Mouse (Mus musculus): ENCODE results near the gene Kif13a.

- no peak for TF ChIP-seq CTCF (IDR thresholded peaks at IDR 0.05; ENCODE audit: low read depth)
- TF ChIP-seq EP300 (optimal IDR thresholded peaks at IDR 0.05), result no peak
These were observed 117.0 kb downstream of the Kif13a start for GRCm38 (mm10) chr13:46812648-46813184.
